Mouse (Mus musculus): ENCODE measurements at regions not wholly inside any gene's neighbourhood (a gene's known extent, or its start where the extent isn't known, plus 50 kb on each side); places are given as distances from the start of the nearest gene placed in this dataset.

- DNase-seq (ENCODE audit: low spot score in 2 of 2) = no peak
- intact Hi-C loops (cut with DNase I) = no loop called here
Measured at GRCm38 (mm10) chr12:26598501-26598900, 129.5 kb downstream of the Cmpk2 start.

- DNase-seq (ENCODE audit: low spot score in 2 of 2) = no peak
- intact Hi-C loops (cut with DNase I) = no loop called here
Measured at GRCm38 (mm10) chr12:26592125-26592524, 123.1 kb downstream of the Cmpk2 start.

- peak; percentile 21 to 33 for DNase-seq (ENCODE audit: low spot score in 2 of 2)
- intact Hi-C loops (cut with DNase I) = no loop called here
Measured at GRCm38 (mm10) chr12:26589091-26589490, 120.1 kb downstream of the Cmpk2 start.

GRCm38 (mm10) chr12:26577438-26577837 is 108.4 kb downstream of the Cmpk2 start:
- intact Hi-C loops (cut with DNase I) = no loop called here
- DNase-seq (ENCODE audit: low spot score in 2 of 2) = peak; percentile 32 to 56

GRCm38 (mm10) chr12:26571602-26572001 is 102.6 kb downstream of the Cmpk2 start:
- intact Hi-C loops (cut with DNase I) = no loop called here
- DNase-seq (ENCODE audit: low spot score in 2 of 2) = no peak

GRCm38 (mm10) chr12:26567435-26567834 is 98.4 kb downstream of the Cmpk2 start:
- intact Hi-C loops (cut with DNase I) = no loop called here
- DNase-seq (ENCODE audit: low spot score in 2 of 2) = no peak

- intact Hi-C loops (cut with DNase I) = no loop called here
- DNase-seq (ENCODE audit: low spot score in 2 of 2) = no peak
Measured at GRCm38 (mm10) chr12:26562858-26563257, 93.9 kb downstream of the Cmpk2 start.

- intact Hi-C loops (cut with DNase I) = no loop called here
Measured at GRCm38 (mm10) chr12:26559560-26559959, 90.6 kb downstream of the Cmpk2 start.

GRCm38 (mm10) chr12:26557411-26557810 is 88.4 kb downstream of the Cmpk2 start:
- intact Hi-C loops (cut with DNase I) = no loop called here
- DNase-seq (ENCODE audit: low spot score in 2 of 2) = no peak

More at GRCm38 (mm10) chr12:26559560-26559959, 90.6 kb downstream of the Cmpk2 start:
- no peak for DNase-seq (ENCODE audit: low spot score in 2 of 2)

GRCm38 (mm10) chr12:26551168-26551926 is 82.3 kb downstream of the Cmpk2 start:
- DNase-seq (ENCODE audit: low spot score in 2 of 2) = no peak
- intact Hi-C loops (cut with DNase I) = no loop called here

- intact Hi-C loops (cut with DNase I) = no loop called here
- DNase-seq (ENCODE audit: low spot score in 2 of 2) = no peak
Measured at GRCm38 (mm10) chr12:26547466-26547865, 78.5 kb downstream of the Cmpk2 start.

GRCm38 (mm10) chr12:26546361-26546760 is 77.4 kb downstream of the Cmpk2 start:
- intact Hi-C loops (cut with DNase I) = no loop called here
- DNase-seq (ENCODE audit: low spot score in 2 of 2) = no peak

GRCm38 (mm10) chr12:26543463-26543862 is 74.5 kb downstream of the Cmpk2 start:
- DNase-seq (ENCODE audit: low spot score in 2 of 2) = no peak
- intact Hi-C loops (cut with DNase I) = no loop called here

- DNase-seq (ENCODE audit: low spot score in 2 of 2) = no peak
- intact Hi-C loops (cut with DNase I) = no loop called here
Measured at GRCm38 (mm10) chr12:26542451-26542850, 73.4 kb downstream of the Cmpk2 start.

GRCm38 (mm10) chr12:26535261-26535890 is 66.4 kb downstream of the Cmpk2 start:
- DNase-seq (ENCODE audit: low spot score in 2 of 2) = no peak
- intact Hi-C loops (cut with DNase I) = loop anchor here (10.0 kb wide), 1 partner anchor 1059 kb away; no protein-coding TSS in a partner anchor

- no peak for DNase-seq (ENCODE audit: low spot score in 2 of 2)
- intact Hi-C loops (cut with DNase I) = loop anchor here (5.0 to 10.0 kb wide), 2 partner anchors 808 to 1060 kb away; partner anchors contain the start of gene Sox11
Measured at GRCm38 (mm10) chr12:26534229-26535105, 65.5 kb downstream of the Cmpk2 start.

GRCm38 (mm10) chr12:26533641-26534151 is 64.7 kb downstream of the Cmpk2 start:
- intact Hi-C loops (cut with DNase I) = loop anchor here (2.0 to 10.0 kb wide), 3 partner anchors 809 to 1899 kb away; partner anchors contain the start of gene Sox11
- DNase-seq (ENCODE audit: low spot score in 2 of 2) = no peak

GRCm38 (mm10) chr12:26532823-26533640 is 64.0 kb downstream of the Cmpk2 start:
- intact Hi-C loops (cut with DNase I) = loop anchor here (2.0 to 10.0 kb wide), 3 partner anchors 809 to 1900 kb away; partner anchors contain the start of gene Sox11
- peak; percentile 76 to 78 for DNase-seq (ENCODE audit: low spot score in 2 of 2)

GRCm38 (mm10) chr12:26532076-26532475 is 63.1 kb downstream of the Cmpk2 start:
- intact Hi-C loops (cut with DNase I) = loop anchor here (2.0 to 10.0 kb wide), 3 partner anchors 810 to 1901 kb away; partner anchors contain the start of gene Sox11
- DNase-seq (ENCODE audit: low spot score in 2 of 2) = no peak

Measured in left cerebral cortex, postnatal 36 days (tissue).